Mouse (Mus musculus): ENCODE results near the gene Rbpjl. TPM values are rescaled to one million over a fixed set of nuclear protein-coding genes. Genes with fewer than 3 reads are reported as not detected.

Gene Rbpjl
- polyA plus RNA-seq, 1 experiment from 2014 or later, result 10.4 TPM

GRCm38 (mm10) chr2:164368620-164369105 is 34.3 kb upstream of the Rbpjl start:
- H3K9me3 ChIP-seq (ENCODE audit: control insufficient read depth, low read length), result no peaks in the 10 kb centered on the region
- no peaks in the 10 kb centered on the region for H3K4me1 ChIP-seq (replicated peaks; ENCODE audit: control insufficient read depth, insufficient read depth, low read length)
- DNase-seq (ENCODE audit: low spot score) (no peak), ATAC-seq (replicated peaks; ENCODE audit: low FRiP score, low TSS enrichment, low read depth) (no peak)
- H3K36me3 ChIP-seq (ENCODE audit: control insufficient read depth, insufficient read depth, low read length), result no peaks in the 10 kb centered on the region
- H3K4me2 ChIP-seq (ENCODE audit: low read length), result no peak overlapping the region
- no peak overlapping the region for H3K27ac ChIP-seq (ENCODE audit: low read depth)
- no peak overlapping the region for H3K9ac ChIP-seq (ENCODE audit: low read length)
- H3K27me3 ChIP-seq (replicated peaks; ENCODE audit: control insufficient read depth, insufficient read depth, low read length), result no peaks in the 10 kb centered on the region
- 80% methylated on average over 6 of the region's 6 CpGs for WGBS
- H3K4me3 ChIP-seq (ENCODE audit: low read depth, low read length), result no peak overlapping the region

GRCm38 (mm10) chr2:164371371-164371770 is 31.6 kb upstream of the Rbpjl start:
- no peak overlapping the region for H3K4me2 ChIP-seq (ENCODE audit: low read length)
- no peak overlapping the region for H3K4me3 ChIP-seq (ENCODE audit: low read depth, low read length)
- whole genome bisulfite sequencing, result 78% methylated on average over 3 of the region's 3 CpGs
- H3K36me3 ChIP-seq (ENCODE audit: control insufficient read depth, insufficient read depth, low read length), result no peaks in the 10 kb centered on the region
- no peak for DNase-seq (ENCODE audit: low spot score)
- no peak overlapping the region for H3K9ac ChIP-seq (ENCODE audit: low read length)
- no peak overlapping the region for H3K27ac ChIP-seq (ENCODE audit: low read depth)
- no peaks in the 10 kb centered on the region for H3K4me1 ChIP-seq (replicated peaks; ENCODE audit: control insufficient read depth, insufficient read depth, low read length)
- no peak for ATAC-seq (replicated peaks; ENCODE audit: low FRiP score, low TSS enrichment, low read depth)
- no peaks in the 10 kb centered on the region for H3K9me3 ChIP-seq (ENCODE audit: control insufficient read depth, low read length)
- no peaks in the 10 kb centered on the region for H3K27me3 ChIP-seq (replicated peaks; ENCODE audit: control insufficient read depth, insufficient read depth, low read length)

GRCm38 (mm10) chr2:164372408-164373053 is 30.4 kb upstream of the Rbpjl start:
- H3K4me3 ChIP-seq (ENCODE audit: low read depth, low read length), result no peak overlapping the region
- H3K27me3 ChIP-seq (replicated peaks; ENCODE audit: control insufficient read depth, insufficient read depth, low read length), result no peaks in the 10 kb centered on the region
- DNase-seq (ENCODE audit: low spot score), result no peak
- no peaks in the 10 kb centered on the region for H3K36me3 ChIP-seq (ENCODE audit: control insufficient read depth, insufficient read depth, low read length)
- ATAC-seq (replicated peaks; ENCODE audit: low FRiP score, low TSS enrichment, low read depth), result no peak
- no peak overlapping the region for H3K27ac ChIP-seq (ENCODE audit: low read depth)
- H3K9ac ChIP-seq (ENCODE audit: low read length), result no peak overlapping the region
- no peak overlapping the region for H3K4me2 ChIP-seq (ENCODE audit: low read length)
- no peaks in the 10 kb centered on the region for H3K9me3 ChIP-seq (ENCODE audit: control insufficient read depth, low read length)
- WGBS, result 15% methylated on average over 3 of the region's 3 CpGs
- H3K4me1 ChIP-seq (replicated peaks; ENCODE audit: control insufficient read depth, insufficient read depth, low read length), result no peaks in the 10 kb centered on the region

GRCm38 (mm10) chr2:164373187-164373586 is 29.8 kb upstream of the Rbpjl start:
- H3K27me3 ChIP-seq (replicated peaks; ENCODE audit: control insufficient read depth, insufficient read depth, low read length), result no peaks in the 10 kb centered on the region
- H3K4me1 ChIP-seq (replicated peaks; ENCODE audit: control insufficient read depth, insufficient read depth, low read length), result no peaks in the 10 kb centered on the region
- H3K9me3 ChIP-seq (ENCODE audit: control insufficient read depth, low read length), result no peaks in the 10 kb centered on the region
- no peaks in the 10 kb centered on the region for H3K36me3 ChIP-seq (ENCODE audit: control insufficient read depth, insufficient read depth, low read length)
- WGBS, result 29% methylated on average over 4 of the region's 4 CpGs
- no peak overlapping the region for H3K4me3 ChIP-seq (ENCODE audit: low read depth, low read length)
- no peak overlapping the region for H3K4me2 ChIP-seq (ENCODE audit: low read length)
- DNase-seq (ENCODE audit: low spot score) (no peak), ATAC-seq (replicated peaks; ENCODE audit: low FRiP score, low TSS enrichment, low read depth) (no peak)
- no peak overlapping the region for H3K9ac ChIP-seq (ENCODE audit: low read length)
- H3K27ac ChIP-seq (ENCODE audit: low read depth), result no peak overlapping the region

GRCm38 (mm10) chr2:164377478-164378426 is 25.2 kb upstream of the Rbpjl start:
- no peak overlapping the region for H3K4me2 ChIP-seq (ENCODE audit: low read length)
- ATAC-seq (replicated peaks; ENCODE audit: low FRiP score, low TSS enrichment, low read depth), result no peak

GRCm38 (mm10) chr2:164381726-164382125 is 21.2 kb upstream of the Rbpjl start:
- WGBS, result 75% methylated on average over 8 of the region's 8 CpGs
- Histone ChIP-seq H3K9me3 (ENCODE audit: control insufficient read depth, low read length) (no peaks in the 10 kb centered on the region), H3K4me3 (ENCODE audit: low read depth, low read length) (no peak overlapping the region), H3K27me3 (replicated peaks; ENCODE audit: control insufficient read depth, insufficient read depth, low read length) (no peaks in the 10 kb centered on the region), H3K4me1 (replicated peaks; ENCODE audit: control insufficient read depth, insufficient read depth, low read length) (peaks cover 6% of the 10 kb centered on the region), H3K27ac (ENCODE audit: low read depth) (no peak overlapping the region), H3K36me3 (ENCODE audit: control insufficient read depth, insufficient read depth, low read length) (no peaks in the 10 kb centered on the region), H3K4me2 (ENCODE audit: low read length) (no peak overlapping the region), H3K9ac (ENCODE audit: low read length) (no peak overlapping the region)
- no peak for DNase-seq (ENCODE audit: low spot score)
- ATAC-seq (replicated peaks; ENCODE audit: low FRiP score, low TSS enrichment, low read depth), result no peak

More at GRCm38 (mm10) chr2:164377478-164378426, 25.2 kb upstream of the Rbpjl start:
- Histone ChIP-seq H3K9me3 (ENCODE audit: control insufficient read depth, low read length) (no peaks in the 10 kb centered on the region), H3K9ac (ENCODE audit: low read length) (no peak overlapping the region), H3K4me3 (ENCODE audit: low read depth, low read length) (no peak overlapping the region), H3K27ac (ENCODE audit: low read depth) (no peak overlapping the region), H3K4me1 (replicated peaks; ENCODE audit: control insufficient read depth, insufficient read depth, low read length) (no peaks in the 10 kb centered on the region), H3K36me3 (ENCODE audit: control insufficient read depth, insufficient read depth, low read length) (no peaks in the 10 kb centered on the region), H3K27me3 (replicated peaks; ENCODE audit: control insufficient read depth, insufficient read depth, low read length) (no peaks in the 10 kb centered on the region)
- WGBS, result 88% methylated on average over 15 of the region's 15 CpGs
- DNase-seq (ENCODE audit: low spot score), result no peak

GRCm38 (mm10) chr2:164382971-164383370 is 20.0 kb upstream of the Rbpjl start:
- ATAC-seq (replicated peaks; ENCODE audit: low FRiP score, low TSS enrichment, low read depth) (no peak), DNase-seq (ENCODE audit: low spot score) (no peak)
- Histone ChIP-seq H3K36me3 (ENCODE audit: control insufficient read depth, insufficient read depth, low read length) (no peaks in the 10 kb centered on the region), H3K9ac (ENCODE audit: low read length) (no peak overlapping the region), H3K4me2 (ENCODE audit: low read length) (no peak overlapping the region), H3K4me3 (ENCODE audit: low read depth, low read length) (no peak overlapping the region), H3K9me3 (ENCODE audit: control insufficient read depth, low read length) (no peaks in the 10 kb centered on the region), H3K27me3 (replicated peaks; ENCODE audit: control insufficient read depth, insufficient read depth, low read length) (peaks cover 6% of the 10 kb centered on the region; the same call in 1 of the 2 replicates), H3K4me1 (replicated peaks; ENCODE audit: control insufficient read depth, insufficient read depth, low read length) (peaks cover 6% of the 10 kb centered on the region), H3K27ac (ENCODE audit: low read depth) (no peak overlapping the region)
- 75% methylated on average over 3 of the region's 3 CpGs for WGBS

- H3K9me3 ChIP-seq (ENCODE audit: control insufficient read depth, low read length), result no peaks in the 10 kb centered on the region
- no peak for DNase-seq (ENCODE audit: low spot score)
- H3K27ac ChIP-seq (ENCODE audit: low read depth), result no peak overlapping the region
- H3K36me3 ChIP-seq (ENCODE audit: control insufficient read depth, insufficient read depth, low read length), result no peaks in the 10 kb centered on the region
- H3K4me3 ChIP-seq (ENCODE audit: low read depth, low read length), result no peak overlapping the region
- no peak overlapping the region for H3K4me2 ChIP-seq (ENCODE audit: low read length)
- ATAC-seq (replicated peaks; ENCODE audit: low FRiP score, low TSS enrichment, low read depth), result no peak
- peaks cover 6% of the 10 kb centered on the region for H3K4me1 ChIP-seq (replicated peaks; ENCODE audit: control insufficient read depth, insufficient read depth, low read length)
- WGBS, result 48% methylated on average over 11 of the region's 11 CpGs
- H3K9ac ChIP-seq (ENCODE audit: low read length), result no peak overlapping the region
- peaks cover 15% of the 10 kb centered on the region for H3K27me3 ChIP-seq (replicated peaks; ENCODE audit: control insufficient read depth, insufficient read depth, low read length)
Observed at GRCm38 (mm10) chr2:164383656-164384399, 19.1 kb upstream of the Rbpjl start.
